Mouse (Mus musculus) layer of hippocampus, adult 8-10 months (tissue): ENCODE results near the gene Etfrf1. TPM values are rescaled to one million over a fixed set of nuclear protein-coding genes. Genes with fewer than 3 reads are reported as not detected.

Experiments used
- DNase-seq, 2 experiments: peaks; one replicate each; pipeline ENCODE4 v3.0.0; 2022; ENCODE audit warnings: low spot score in 2 of 2
- total RNA-seq, 4 experiments: library from RNA; stranded (reverse); gene quantifications; 2 replicates each; pipeline ENCODE4 v1.2.4; 2022

The Etfrf1 gene
- total RNA-seq, 4 experiments from 2014 or later = 22.7 to 25.6 (median 23.3) TPM

DNA sequence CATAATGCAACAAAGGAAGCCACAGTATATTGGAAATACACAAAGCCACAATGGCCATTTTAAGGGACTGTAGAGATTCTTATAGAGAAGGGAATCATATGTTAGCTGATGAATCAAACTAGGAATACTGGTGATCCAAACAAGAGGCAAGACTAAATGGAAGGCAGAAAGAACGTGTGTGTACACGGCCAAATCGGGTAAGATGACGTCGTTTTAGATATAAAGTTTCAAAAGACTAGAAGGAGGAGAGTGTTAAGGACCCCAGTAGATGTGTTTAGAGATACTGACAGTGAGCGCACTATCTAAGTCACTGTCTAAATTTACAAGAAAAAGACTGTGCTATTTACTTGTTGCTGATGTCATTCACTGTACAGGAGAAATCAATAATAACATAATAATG lies 13.3 kb downstream of the Etfrf1 start:
- no peak for DNase-seq

DNA sequence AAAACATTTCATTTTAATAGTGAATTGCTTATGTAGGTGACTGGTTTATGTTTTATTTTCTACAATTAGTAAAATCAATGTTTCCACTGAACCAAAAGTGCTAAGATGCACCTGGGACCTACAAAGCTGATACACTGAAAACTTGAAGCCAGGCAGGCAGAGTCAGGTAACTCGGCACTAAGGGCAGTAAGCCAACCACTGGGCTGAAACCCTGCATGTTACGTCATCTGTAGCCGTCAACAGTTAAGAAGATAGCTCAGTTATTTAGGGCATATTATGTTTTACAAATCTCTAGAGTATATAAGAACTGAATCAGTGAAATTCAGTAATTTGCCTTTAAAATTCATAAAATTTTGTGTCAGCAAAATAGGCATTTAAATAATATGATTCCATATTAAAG lies 15.4 kb downstream of the Etfrf1 start:
- DNase-seq = no peak

DNA sequence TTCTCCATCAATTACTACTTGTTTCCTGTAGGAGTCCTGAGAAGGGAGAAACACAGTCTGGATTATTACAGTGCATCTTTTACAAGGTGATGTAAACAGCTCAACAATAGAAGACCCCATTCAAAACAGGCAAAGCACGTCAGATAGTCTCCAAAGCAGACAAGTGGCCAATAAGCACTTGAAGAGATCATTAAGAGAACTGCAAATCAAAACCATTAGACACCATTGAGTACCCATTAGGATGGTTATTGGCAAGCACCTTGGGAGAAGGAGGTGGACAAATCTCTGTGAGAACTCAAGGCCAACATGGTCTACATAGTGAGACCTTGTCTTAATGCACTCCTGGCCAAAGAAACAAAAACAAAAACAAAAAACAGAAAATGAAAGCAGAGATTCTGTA lies 23.5 kb downstream of the Etfrf1 start:
- no peak for DNase-seq

DNA sequence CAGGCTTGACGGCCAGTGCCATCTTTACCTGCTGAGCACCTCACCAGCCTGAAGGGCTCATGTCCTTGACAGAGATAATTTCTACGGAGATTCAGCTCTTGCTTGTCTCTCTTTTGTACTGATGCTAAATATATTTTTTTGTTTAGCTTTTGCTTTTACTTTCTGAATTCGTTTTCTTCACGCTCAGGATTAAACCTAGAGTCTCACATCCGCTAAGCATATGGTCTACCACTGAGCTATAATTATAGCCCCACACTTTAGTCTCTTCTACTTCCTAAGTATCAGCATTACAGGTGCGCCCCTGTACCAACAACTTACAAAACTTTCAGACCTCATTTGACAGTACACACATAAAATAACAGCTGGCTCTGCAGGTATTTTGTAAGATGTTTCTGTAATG lies 24.4 kb downstream of the Etfrf1 start:
- no peak for DNase-seq

DNA sequence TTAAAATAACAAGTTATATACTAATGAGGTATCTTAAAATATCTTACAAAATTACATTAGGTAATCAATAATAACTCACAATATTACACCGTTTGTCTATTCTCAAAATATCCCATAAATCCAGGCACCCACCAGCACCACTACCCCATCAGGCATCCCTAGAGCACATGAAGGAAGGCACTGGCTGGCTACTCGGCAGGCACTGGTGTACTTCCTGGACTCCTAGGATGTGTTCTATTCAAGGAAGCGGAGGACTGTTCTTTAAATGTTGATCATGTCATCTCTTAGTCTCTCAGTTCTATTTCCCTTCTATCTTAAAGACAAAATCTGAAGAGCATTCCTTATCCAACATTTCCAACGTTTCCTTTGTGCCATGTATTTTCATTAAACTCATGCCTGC lies 26.2 kb downstream of the Etfrf1 start:
- DNase-seq = no peak

DNA sequence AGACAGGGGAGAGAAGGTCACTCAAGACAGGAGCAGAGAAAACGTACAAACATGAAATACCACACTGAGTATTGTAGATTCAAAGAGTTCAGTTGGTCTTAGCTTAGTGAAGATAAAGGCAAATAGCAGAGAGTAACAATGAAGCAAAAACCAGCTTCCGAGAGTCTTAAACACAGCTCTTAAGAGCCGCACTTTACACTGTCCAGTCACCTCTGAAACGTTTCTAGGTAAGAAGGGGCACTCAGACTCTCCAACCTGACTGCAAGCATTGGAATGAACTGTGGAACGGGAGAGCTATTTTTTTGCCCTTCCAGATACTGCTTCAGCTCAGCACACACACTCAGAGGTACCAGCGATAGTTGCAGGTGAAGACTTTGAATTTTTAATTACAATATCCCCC lies 29.4 kb downstream of the Etfrf1 start:
- DNase-seq = no peak

DNA sequence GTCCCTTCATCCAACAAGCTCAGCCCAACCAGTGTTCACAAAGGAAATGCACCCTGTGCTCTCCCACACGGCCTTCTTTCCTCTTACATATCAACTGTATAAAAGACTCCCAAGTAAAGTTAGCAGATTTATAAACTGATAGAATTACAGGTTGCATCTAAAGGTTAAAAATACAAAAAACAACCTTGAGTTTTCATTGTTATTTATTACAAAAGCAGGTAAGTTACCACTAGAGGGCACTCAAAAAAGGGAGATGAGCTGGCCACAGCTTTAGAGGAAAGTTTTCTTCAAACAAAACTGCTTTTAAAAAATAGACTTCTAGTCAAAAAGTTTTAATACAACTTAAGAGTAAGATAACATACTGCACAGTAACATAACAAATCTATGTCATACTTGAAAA lies 31.6 kb downstream of the Etfrf1 start:
- DNase-seq = no peak

DNA sequence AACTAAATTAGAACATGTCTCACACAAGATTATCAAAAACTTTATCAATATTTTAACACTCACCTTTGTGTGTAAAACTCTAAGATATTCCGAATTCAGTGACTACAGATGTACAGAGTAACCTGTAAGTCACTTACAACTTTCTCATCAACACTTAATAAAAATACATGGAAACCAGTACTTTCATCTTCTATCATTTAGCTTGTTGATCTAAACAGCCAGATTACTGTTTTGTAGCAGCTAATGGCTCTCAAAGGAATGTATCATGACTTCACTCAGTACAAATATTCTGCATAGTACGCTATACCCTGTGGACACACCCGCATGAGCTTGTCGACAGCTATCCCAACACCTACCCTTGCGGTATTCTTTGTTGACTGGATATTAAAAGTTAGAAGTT lies 35.9 kb downstream of the Etfrf1 start:
- no peak for DNase-seq

DNA sequence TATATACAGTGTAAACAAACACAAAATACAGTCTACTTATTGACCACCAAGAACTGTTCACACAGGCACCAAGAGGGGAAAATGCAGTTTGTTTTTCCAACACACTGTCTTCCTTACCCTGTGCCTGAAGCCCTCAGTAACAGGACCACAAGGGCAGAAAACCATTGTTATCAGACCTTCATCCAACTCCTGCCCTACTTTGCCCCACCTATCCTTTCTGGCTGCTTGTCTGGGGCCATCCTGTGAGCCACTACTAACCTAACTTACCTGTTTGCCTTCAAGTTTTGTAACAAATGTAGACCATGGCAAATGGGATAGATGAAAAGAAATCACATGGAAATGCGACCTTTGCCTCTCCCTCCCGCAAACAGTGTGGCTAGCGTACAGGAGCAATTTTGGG lies 37.0 kb downstream of the Etfrf1 start:
- no peak for DNase-seq

DNA sequence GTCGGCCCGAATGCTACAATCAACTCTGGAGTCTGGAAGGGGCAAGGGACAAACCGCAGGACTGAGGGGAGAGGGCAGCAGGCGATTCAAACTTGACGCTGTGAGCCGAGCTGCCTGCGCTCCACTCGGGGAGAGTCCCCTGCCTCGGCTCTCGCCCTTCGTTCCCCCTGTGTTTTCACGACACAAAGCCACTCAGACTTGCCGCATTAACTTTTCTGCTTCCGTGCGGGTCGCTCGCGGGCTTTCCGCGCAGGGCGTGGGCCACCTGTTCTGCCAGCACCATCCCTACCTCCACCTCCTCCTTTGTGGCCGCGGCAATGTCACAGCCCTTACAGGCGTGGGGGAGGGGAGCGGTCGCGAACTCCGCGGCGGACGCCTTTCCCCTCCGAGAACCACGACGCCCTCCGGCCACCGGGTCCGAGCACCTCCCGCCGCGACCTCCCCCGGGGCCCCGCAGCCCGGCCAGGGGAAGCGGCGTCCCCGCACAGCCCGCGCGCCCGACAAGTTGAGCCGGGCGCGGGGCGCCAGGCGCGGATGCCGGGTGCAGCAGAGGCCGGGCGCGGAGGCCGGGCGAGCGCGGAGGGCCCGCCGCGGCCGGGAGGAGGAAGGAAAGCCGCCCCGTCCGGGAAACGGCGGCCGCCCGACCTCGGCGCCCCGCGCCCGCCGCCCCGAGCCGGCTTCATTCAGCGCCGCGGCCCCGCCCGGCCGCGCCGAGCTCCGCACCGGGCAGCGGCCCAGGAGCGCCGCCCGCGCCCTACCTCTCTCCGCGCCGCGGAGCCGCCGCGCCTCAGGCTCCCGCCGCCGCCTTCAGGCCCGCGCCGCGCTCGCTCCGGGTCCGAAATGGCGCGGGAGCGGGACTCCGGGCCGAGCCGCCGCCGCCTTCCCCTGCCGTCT lies 38.6 kb downstream of the Etfrf1 start:
- peak; percentile 24 to 29 for DNase-seq

DNA sequence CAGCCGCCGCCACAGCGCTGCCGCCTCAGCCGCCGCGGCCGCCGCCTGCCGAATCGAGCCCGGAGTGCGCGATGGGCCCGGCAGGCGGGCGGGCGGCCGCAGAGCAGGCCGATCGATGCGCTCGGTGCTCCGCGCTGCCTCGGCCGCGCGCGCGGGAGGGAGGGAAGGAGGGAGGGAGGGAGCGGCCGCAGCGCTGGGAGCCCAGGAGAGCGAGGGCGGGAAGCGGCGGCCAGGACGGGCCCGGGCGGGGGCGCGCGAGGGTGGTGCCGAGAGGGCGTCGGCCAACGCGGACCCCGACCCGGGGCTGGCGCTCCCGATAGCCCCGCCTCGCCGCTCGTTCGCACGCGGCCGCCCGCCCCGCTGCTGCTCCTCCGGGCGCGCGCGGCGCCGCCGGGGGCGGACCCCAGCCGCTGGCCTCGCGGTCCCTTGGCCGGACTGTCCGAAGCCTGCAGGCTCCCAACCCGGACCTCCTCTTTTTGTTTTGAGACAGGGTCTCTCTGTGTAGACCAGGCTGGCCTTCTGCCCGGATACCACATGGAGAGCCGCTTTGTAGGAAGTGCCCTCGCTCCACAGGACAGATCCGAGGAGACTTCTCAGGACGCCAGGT lies 39.4 kb downstream of the Etfrf1 start, which contains the start of gene Kras:
Gene Kras (minus strand): TSS at position 55 of the 607 bp plus-strand sequence.
- peak; percentile 50 to 72 for DNase-seq

DNA sequence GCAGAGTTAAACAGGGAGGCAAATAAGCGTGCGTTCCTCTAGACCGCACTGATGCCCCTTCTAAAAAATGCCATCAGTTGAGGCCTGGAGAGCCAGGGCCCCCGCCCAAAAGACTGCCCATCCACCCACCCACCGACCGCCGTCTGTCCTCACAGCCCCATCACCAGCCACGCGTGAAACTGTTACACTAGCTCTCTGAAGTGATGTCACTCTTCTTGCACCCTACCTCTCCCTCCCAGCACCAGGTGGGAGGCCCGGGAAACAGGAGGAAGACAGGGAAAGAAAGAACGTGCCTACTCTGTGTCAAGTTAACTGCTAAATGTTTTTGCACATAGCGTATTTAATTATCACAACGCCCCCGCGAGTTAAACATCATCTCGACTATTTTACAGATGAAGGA lies 39.9 kb downstream of the Etfrf1 start:
- DNase-seq = peak; percentile 15 to 26

DNA sequence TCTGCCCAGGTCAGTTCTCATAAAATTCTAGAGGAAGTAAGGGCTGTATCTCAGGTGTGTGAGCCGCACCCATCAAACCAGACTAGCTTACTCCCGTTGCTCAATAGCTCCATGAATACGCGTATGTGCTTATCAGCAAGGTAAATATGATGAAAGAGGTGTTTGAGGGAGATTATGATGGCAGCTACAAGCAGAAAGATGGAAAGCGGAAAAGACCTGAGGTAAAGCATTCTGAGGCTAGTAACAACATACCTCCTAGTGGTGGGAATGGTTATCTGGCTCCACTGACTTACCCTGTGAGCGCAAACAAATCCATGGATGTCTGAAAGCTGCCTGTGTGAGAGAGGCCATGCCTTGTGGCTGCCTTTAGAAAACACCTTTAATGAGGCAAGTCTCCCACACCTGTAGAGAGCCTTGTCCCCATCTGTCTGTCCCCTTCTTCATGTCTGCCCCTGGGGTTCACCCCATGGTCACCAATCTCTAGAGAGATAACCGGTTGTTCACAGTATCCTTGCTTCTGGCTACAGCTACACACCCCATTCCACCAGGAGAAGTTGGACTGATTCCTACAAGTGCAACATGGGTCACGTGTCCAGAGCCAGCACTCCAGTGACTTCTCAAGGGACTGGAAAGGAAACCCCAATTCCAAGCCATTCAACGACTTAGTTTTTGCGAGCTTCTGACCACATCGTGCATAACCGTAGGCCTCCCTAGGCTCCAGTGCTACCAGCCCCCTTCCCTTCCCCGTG lies 45.2 kb downstream of the Etfrf1 start:
- no peak for DNase-seq

DNA sequence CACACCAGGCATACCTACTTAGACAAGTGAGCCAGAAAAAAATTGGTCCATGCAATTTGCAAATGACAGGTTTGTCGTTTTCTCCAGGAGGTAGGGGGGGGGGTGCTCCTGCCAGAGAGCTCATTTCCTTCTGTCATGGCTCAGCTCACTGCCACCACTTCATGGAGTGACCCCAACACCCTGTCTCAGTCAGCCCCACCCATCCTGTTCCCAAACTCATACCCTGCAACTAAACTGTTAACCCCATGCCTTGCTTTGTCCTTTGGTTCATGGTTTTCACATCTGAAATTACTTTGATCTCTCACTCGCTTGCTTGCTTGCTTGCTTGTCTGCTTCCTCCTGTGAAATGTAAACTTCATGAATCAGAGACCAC lies 45.8 kb downstream of the Etfrf1 start:
- DNase-seq = no peak

DNA sequence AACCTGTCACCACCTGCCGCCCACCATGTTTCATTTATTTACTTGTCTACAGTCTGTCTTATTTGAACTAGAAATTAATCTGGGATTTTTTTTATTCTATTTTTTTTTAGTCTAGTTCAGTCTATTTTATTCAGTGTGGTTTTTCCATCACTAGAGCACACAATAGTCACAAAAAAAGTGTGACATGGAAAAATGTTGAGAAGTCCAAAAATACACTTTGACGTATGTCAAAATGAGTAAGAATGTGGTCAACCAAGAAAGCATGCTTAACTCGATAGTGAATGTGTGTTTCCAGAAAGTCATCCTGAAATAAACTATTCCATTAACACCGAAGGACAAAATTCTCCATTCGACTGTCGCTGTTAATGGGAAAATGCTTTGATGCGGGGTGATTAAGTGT lies 51.4 kb downstream of the Etfrf1 start:
- no peak for DNase-seq

Other genes starting within 250 kb of the Etfrf1 start
- gene Bcat1, start 134.9 kb upstream of the Etfrf1 start, total RNA-seq = 100 to 1,000 TPM; 100 to 112 (median 107) TPM
- gene Lrmp, start 95.5 kb upstream of the Etfrf1 start, total RNA-seq = 10 to 100 TPM in 2 of 4 experiments, 1 to 10 TPM in 2; 4.2 to 14.8 (median 9.0) TPM
- 1 to 10 TPM; 1.3 to 2.3 (median 2.0) TPM for gene Casc1, start 129 bp upstream of the Etfrf1 start, total RNA-seq
- gene Kras, start 39.1 kb downstream of the Etfrf1 start, total RNA-seq = 10 to 100 TPM; 66.0 to 82.4 (median 74.5) TPM